Mouse (Mus musculus) liver, adult 2 months (tissue): Measurements from ENCODE around the gene Sprr2a1. TPM values are rescaled to one million over a fixed set of nuclear protein-coding genes. Genes with fewer than 3 reads are reported as not detected.
"Not testable (repeated sequence)": the region's sequence is repeated elsewhere in the genome, so short reads cannot be mapped to it uniquely, and the experiment has no call there.

Experiments
- DNase-seq: peaks from one replicate; pipeline ENCODE4 v3.0.0-alpha.2; 2011; ENCODE audit warnings: low read depth, low spot score; ENCODE audit errors: extremely low read depth
- H3K27ac ChIP-seq: fragments of 200-500 bp; replicated peaks from 2 replicates; pipeline ENCODE4 v1.5.1; 2012; ENCODE audit warnings: low read depth, mild to moderate bottlenecking, control low read depth, inconsistent platforms, low read length; ENCODE audit not compliant: insufficient read depth
- H3K27me3 ChIP-seq: fragments of 200-500 bp; 2 replicates; pipeline ENCODE4 v1.6.1; 2012; ENCODE audit warnings: mild to moderate bottlenecking, moderate library complexity, low read length, inconsistent platforms; ENCODE audit not compliant: control insufficient read depth, insufficient read depth
- H3K36me3 ChIP-seq: fragments of 200-500 bp; 2 replicates; pipeline ENCODE4 v1.6.1; 2012; ENCODE audit warnings: low read length, inconsistent platforms; ENCODE audit not compliant: control insufficient read depth, insufficient read depth
- H3K4me1 ChIP-seq: fragments of 200-500 bp; 2 replicates; pipeline ENCODE4 v1.6.1; 2011; ENCODE audit warnings: low read length; ENCODE audit not compliant: control insufficient read depth, insufficient read depth
- H3K4me3 ChIP-seq: fragments of 200-500 bp; 2 replicates; pipeline ENCODE4 v1.5.1; 2011; ENCODE audit warnings: low read depth, mild to moderate bottlenecking, control low read depth, low read length, moderate library complexity; ENCODE audit not compliant: insufficient read depth
- H3K79me2 ChIP-seq: fragments of 200-500 bp; 2 replicates; pipeline ENCODE4 v1.6.1; 2012; ENCODE audit warnings: inconsistent platforms, mild to moderate bottlenecking, low read length, moderate library complexity; ENCODE audit not compliant: control insufficient read depth, insufficient read depth
- H3K9ac ChIP-seq: fragments of 200-500 bp; 2 replicates; pipeline ENCODE4 v1.6.1; 2012; ENCODE audit warnings: low read depth, mild to moderate bottlenecking, control low read depth, inconsistent platforms, low read length
- CTCF ChIP-seq: fragments of 200-500 bp; IDR thresholded peaks from 2 replicates; pipeline ENCODE4 v1.5.1; 2011; ENCODE audit warnings: low read depth, low read length, control low read depth
- POLR2A ChIP-seq: fragments of 200-500 bp; IDR thresholded peaks from 2 replicates; pipeline ENCODE4 v1.6.1; 2011; ENCODE audit warnings: low read length, control low read depth; ENCODE audit not compliant: insufficient read depth; ENCODE audit errors: extremely low read depth
- WGBS: fragments of 180-500 bp; shearing (Covaris S2); methylation state at CpG from one replicate; pipeline ENCODE4 v1.1.7; 2018; 5-methylcytosine and 5-hydroxymethylcytosine counted together
- polyA plus RNA-seq: library from polyadenylated mRNA; depleted of rRNA; stranded (reverse); fragments of >200 nt; gene quantifications from 2 replicates; pipeline ENCODE4 v1.2.3, GENCODE M21; 2012; rRNA removed
- total RNA-seq: library from RNA; depleted of rRNA; stranded (reverse); fragments of >200 nt; gene quantifications from 2 replicates; pipeline ENCODE4 v1.2.3, GENCODE M21; 2014; rRNA removed

Sprr2a1 gene
- not detected in 2 replicates for total RNA-seq
- polyA plus RNA-seq: 0.06 TPM in 1 of 2 replicates, not detected in the other

DNA sequence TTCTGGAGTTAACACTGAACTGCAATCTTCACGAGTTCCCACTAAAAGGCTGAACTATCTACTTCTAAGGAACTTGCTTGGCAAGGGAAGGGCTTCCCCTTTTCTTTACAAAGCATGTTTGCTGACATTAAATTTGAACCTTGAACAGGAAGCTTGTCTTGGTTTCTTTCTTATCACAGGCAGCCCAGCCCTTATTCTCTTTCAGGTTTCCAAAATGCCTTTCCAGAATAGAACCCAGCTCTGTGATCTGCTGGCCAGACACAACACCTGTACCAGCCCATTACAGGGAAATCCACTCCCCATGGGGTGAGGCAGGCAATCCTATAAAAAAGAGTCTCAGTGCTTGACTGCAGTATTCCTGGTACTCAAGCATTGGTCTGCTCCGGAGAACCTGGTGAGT lies at the start of gene Sprr2a1, which contains the start of gene Sprr2a2:
Sprr2a1 (plus strand) TSS at position 231 of the 400 bp plus-strand sequence.
Sprr2a2 (plus strand) TSS at position 352 of the 400 bp plus-strand sequence.
- DNase-seq, H3K27ac ChIP-seq, H3K4me3 ChIP-seq, H3K4me1 ChIP-seq, H3K9ac ChIP-seq, H3K27me3 ChIP-seq, H3K79me2 ChIP-seq, H3K36me3 ChIP-seq: not testable (repeated sequence)
- no CpG with 5 or more reads among the region's 2 CpGs for WGBS

DNA sequence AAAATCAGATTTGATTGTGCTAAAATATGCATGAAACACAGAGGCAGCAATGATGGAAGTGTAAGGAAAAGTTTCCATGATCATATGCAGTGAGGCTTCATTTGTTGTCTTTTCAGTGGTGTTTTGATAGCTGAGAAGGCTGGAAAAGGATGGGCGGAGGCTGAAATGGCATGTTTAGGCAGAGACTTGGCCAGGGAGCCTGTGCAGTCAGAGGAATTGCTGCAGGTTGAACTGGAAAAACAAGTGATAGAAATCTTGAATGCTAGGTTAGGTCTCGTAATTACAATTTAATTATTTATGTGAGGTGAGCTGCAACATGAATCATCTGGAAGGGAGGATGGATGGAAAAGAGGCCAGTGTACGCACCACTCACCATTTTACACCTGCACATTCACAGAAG lies 45.8 kb upstream of the Sprr2a1 start:
- TF ChIP-seq POLR2A (no peak), CTCF (no peak)
- no peaks in the 10 kb centered on the region for H3K36me3 ChIP-seq
- no peaks in the 10 kb centered on the region for H3K79me2 ChIP-seq
- no peak overlapping the region for H3K27ac ChIP-seq
- WGBS: 85% methylated on average over 3 of the region's 3 CpGs
- no peak overlapping the region for H3K9ac ChIP-seq
- no peak for DNase-seq
- H3K4me1 ChIP-seq: no peaks in the 10 kb centered on the region
- H3K4me3 ChIP-seq: no peak overlapping the region
- no peaks in the 10 kb centered on the region for H3K27me3 ChIP-seq

DNA sequence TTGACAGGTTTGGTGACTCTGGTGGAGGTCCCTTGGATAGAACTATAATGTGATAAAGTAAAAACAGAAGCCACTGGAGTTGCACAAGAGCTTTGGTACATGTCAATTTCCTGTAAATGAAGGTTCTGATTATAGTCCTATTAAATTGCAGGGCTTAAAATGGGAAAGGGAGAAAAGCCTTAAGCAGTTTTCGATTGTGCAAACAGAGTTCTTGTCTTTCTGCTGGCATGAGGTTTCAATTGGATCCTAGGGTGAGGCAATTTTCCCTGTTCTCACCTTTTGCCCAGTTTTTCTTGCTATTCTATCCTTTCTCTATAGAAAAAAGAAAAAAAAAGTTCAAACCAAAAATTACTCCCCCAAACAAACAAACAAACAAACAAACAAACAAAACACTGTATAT lies 38.7 kb upstream of the Sprr2a1 start:
- WGBS: 66% methylated on average over 1 of the region's 1 CpGs
- no peaks in the 10 kb centered on the region for H3K27me3 ChIP-seq
- no peaks in the 10 kb centered on the region for H3K4me1 ChIP-seq
- H3K36me3 ChIP-seq: no peaks in the 10 kb centered on the region
- TF ChIP-seq POLR2A: no peak
- TF ChIP-seq CTCF: no peak
- H3K4me3 ChIP-seq: no peak overlapping the region
- H3K27ac ChIP-seq: no peak overlapping the region
- no peak overlapping the region for H3K9ac ChIP-seq
- H3K79me2 ChIP-seq: no peaks in the 10 kb centered on the region
- DNase-seq: no peak

DNA sequence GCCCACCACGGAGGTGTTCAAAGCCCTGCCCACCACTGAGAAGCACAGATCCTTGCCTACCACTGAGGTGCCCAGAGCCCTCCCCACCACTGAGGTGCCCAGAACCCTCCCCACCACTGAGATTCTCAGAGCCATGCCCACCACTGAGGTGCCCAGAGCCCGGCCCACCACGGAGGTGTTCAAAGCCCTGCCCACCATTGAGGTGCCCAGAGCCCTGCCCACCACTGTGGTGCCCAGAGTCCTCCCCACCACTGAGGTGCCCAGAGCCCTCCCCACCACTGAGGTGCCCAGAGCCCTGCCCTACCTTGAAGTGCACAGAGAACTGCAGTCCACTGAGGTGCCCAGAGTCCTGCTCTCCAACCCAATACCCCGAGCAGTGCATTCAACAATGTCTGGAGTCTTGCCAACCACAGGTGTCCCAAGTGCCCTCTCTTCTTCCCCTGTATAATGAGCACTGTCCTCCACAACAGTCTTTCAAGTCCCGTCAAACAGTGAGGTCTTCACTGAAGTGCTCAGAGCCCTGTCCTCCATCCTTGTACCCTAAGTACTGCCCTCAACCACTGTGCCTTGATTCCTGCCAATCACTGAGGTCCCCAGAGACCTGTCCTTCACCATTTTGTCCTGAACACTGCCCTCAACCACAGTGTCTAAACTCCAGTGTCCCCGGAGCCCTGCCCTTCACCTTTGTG lies 19.9 kb upstream of the Sprr2a1 start:
- 88% methylated on average over 6 of the region's 6 CpGs for WGBS
- H3K4me3 ChIP-seq: no peak overlapping the region
- H3K9ac ChIP-seq: no peak overlapping the region
- H3K27ac ChIP-seq: no peak overlapping the region
- TF ChIP-seq POLR2A (no peak), CTCF (no peak)
- no peaks in the 10 kb centered on the region for H3K79me2 ChIP-seq
- H3K4me1 ChIP-seq: no peaks in the 10 kb centered on the region
- no peaks in the 10 kb centered on the region for H3K36me3 ChIP-seq
- DNase-seq: no peak
- no peaks in the 10 kb centered on the region for H3K27me3 ChIP-seq

DNA sequence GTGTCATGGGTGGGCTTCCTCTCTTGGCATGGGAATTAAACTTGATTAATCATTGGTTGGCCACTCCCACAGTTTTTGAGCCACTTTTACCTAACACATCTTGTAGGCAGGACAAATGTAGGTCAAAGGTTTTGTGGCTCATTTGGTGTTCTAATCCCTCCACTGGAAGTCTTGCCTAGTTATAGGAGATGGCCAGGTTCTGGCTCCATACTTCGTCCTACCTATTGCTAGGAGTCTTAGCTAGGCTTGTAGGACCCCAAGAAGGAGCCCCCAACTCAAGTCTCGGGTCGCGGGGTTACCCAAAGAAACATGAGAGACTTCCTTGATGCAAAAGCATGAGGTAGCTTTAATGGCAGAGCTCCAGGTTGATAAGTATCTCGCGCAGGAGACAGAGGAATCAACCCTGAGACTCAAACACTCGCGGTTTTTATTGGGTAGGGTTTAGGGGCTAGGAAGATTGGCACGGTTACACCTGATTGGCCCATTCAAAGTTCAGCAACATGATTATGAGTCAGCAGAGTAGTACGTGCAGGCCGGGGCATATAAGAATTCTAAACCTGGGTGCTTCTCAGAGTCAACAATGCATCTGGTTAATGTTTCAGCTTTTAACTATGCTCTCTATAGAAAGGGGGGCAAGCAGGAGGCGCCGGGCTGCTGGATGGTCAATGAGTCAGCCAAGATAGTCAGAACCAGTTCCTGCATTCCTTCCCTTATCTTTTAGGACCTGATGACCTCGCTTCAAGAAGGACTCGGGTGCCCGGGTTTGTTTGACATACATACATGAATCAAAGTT lies 4.3 kb upstream of the Sprr2a1 start:
- not testable (repeated sequence) for H3K79me2 ChIP-seq, H3K27me3 ChIP-seq, DNase-seq, H3K27ac ChIP-seq, H3K4me3 ChIP-seq, H3K4me1 ChIP-seq, H3K9ac ChIP-seq, H3K36me3 ChIP-seq
- no CpG with 5 or more reads among the region's 16 CpGs for WGBS

DNA sequence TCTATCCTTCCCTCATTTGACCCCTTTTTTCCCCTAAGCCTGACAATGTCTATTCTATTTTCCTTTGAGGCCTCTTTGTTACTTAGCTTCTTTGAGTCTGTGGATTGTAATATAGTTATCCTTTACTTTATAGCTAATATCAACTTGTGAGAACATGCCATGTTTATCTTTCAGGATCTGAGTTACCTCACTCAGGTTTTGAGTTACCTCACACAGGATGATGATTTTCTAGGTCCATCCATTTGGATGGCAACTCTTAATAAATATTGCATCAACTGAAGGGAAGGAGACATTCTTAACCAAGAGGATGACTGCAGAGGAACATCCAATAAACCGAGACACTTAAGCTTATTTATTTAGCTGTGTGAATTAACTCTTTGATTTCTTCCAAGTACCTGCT lies 3.5 kb upstream of the Sprr2a1 start:
- H3K4me1 ChIP-seq, DNase-seq, H3K4me3 ChIP-seq, H3K79me2 ChIP-seq, H3K27ac ChIP-seq, H3K9ac ChIP-seq, H3K36me3 ChIP-seq, H3K27me3 ChIP-seq: not testable (repeated sequence)
- WGBS: no CpG with 5 or more reads among the region's 1 CpGs

DNA sequence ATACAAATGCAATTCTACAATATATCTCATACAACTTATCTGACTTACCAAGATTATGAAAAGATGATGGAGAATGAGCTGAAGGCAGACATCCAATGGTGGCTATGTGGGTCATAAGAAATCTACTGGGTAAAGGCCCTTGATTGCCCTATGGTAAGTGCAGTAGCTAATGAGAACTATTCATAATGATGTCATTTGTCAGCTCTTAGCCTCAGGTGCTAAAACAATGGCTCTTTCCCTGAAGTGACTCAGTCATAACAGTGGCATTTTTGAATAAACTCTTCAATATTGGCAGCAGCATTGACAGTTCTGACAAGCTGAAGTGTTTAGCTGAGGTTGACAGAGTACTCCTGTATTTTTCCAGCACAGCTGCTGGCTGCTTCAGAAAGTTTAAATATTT lies 1.9 kb upstream of the Sprr2a1 start:
- H3K79me2 ChIP-seq, H3K9ac ChIP-seq, H3K27me3 ChIP-seq, H3K4me3 ChIP-seq, DNase-seq, H3K27ac ChIP-seq, H3K36me3 ChIP-seq, H3K4me1 ChIP-seq: not testable (repeated sequence)

DNA sequence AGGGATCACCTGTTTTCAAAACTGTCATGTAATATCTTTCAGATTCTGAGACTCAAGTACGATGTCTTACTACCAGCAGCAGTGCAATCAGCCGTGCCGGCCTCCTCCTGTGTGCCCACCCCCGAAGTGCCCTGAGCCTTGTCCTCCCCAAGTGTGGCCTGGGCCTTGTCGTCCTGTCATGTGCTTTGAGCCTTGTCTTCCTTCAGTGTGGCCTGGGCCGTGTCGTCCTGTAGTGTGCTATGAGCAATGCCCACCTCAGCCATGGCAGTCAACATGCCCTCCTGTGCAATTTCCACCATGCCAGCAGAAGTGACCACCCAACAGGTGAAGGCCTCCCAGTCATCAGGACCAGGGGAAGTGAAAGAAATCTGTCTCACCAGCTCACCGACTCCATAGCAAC lies 3.4 kb downstream of the Sprr2a1 start:
- no CpG with 5 or more reads among the region's 8 CpGs for WGBS
- H3K36me3 ChIP-seq, H3K4me3 ChIP-seq, H3K27ac ChIP-seq, H3K9ac ChIP-seq, H3K4me1 ChIP-seq, DNase-seq, H3K27me3 ChIP-seq, H3K79me2 ChIP-seq: not testable (repeated sequence)
